Mouse (Mus musculus): ENCODE measurements at regions not wholly inside any gene's neighbourhood (a gene's known extent, or its start where the extent isn't known, plus 50 kb on each side); places are given as distances from the start of the nearest gene placed in this dataset.

DNA sequence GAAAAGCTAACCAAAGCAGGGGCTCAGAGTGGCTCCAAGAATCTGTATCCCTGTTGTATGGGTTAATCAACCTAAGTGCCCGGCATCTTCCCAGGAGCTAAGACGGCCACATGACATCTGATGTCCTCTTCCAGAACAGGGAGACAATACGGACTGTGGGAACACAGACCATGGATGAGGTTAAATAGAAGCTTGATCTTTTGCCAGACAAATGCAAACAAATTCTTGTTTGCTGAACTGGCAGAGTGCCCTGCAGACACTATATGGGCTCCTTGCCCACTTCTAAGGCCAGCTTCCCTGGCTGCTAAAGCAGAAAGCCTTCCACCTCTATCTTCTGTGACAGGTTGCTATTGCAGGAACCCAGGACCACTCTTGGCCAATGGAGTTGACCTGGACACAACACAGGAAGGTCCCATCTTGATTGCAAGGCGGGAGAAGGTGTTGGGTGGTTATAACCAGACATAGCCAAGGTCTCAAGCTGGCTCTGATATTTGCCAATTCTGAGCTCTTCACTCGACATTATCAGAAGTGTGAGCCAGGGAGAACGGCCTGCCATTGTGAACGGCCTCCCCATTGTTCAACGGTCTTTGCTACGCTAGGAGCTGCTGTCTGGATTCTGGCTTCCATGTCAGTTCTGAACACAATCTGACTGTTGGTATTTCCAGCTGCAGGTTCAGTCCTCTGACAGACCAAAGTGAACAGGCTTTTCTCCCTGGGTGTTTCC, 237.5 kb upstream of the 3110018I06Rik start:
- Histone ChIP-seq H3K9ac (replicated peaks; ENCODE audit: low read depth, low read length) (no peak overlapping the region), H3K27me3 (ENCODE audit: control insufficient read depth, insufficient read depth, low read length) (no peaks in the 10 kb centered on the region), H3K4me1 (ENCODE audit: control insufficient read depth, insufficient read depth, low read length) (no peaks in the 10 kb centered on the region), H3K9me3 (ENCODE audit: control insufficient read depth, low read length) (no peaks in the 10 kb centered on the region), H3K36me3 (ENCODE audit: control insufficient read depth, insufficient read depth, low read length) (no peaks in the 10 kb centered on the region), H3K4me3 (ENCODE audit: low read depth, low read length) (no peak overlapping the region), H3K27ac (ENCODE audit: low read depth, low read length) (no peak overlapping the region), H3K4me2 (ENCODE audit: low read depth, low read length) (no peak overlapping the region)
- WGBS, result 66% methylated on average over 9 of the region's 9 CpGs
- ATAC-seq (ENCODE audit: low read depth), result no peak

DNA sequence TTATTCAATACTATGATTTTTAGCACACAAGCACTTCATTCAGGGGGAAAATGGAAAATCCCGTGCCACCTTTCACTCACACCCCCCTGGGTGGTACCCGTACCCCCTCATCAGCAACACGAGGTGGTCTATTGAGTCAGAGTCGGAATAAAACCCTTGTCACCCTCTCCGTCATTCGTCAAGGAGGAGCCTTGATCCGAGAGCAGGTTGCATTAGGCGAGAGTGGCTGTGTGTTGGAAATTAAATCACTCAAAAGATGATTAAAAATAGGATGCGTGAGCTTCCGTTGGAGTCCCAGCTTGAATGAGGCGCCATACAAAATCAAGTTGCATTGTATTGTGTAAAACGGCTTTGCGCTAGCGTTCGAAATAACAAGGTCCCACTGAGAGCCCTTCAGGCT, 236.5 kb upstream of the 3110018I06Rik start:
- H3K4me1 ChIP-seq (ENCODE audit: control insufficient read depth, insufficient read depth, low read length), result no peaks in the 10 kb centered on the region
- no peaks in the 10 kb centered on the region for H3K36me3 ChIP-seq (ENCODE audit: control insufficient read depth, insufficient read depth, low read length)
- no peaks in the 10 kb centered on the region for H3K27me3 ChIP-seq (ENCODE audit: control insufficient read depth, insufficient read depth, low read length)
- ATAC-seq (ENCODE audit: low read depth), result no peak
- no peaks in the 10 kb centered on the region for H3K9me3 ChIP-seq (ENCODE audit: control insufficient read depth, low read length)
- no peak overlapping the region for H3K9ac ChIP-seq (replicated peaks; ENCODE audit: low read depth, low read length)
- no peak overlapping the region for H3K27ac ChIP-seq (ENCODE audit: low read depth, low read length)
- H3K4me2 ChIP-seq (ENCODE audit: low read depth, low read length), result no peak overlapping the region
- H3K4me3 ChIP-seq (ENCODE audit: low read depth, low read length), result no peak overlapping the region
- WGBS, result 65% methylated on average over 15 of the region's 15 CpGs

DNA sequence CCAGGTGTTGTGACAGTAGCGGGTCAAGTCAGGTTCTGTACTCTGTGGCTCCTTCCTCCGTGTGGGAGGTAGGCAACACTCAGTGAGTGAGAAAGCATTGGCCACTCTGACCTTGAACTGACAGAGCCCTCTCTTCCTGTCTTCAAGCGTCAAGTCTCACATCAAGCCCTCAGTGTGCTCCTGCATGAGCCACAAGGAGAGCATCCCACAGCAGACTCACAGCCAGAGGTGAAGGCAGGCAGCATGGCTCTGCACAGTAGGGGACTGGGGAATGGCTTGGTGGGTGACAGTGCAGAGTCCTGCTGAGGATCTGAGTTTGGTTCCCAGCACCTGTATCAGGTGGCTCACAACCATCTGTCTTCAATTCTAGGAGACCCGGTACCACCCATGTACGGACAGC, 226.4 kb upstream of the 3110018I06Rik start:
- Histone ChIP-seq H3K27ac (ENCODE audit: low read depth, low read length) (no peak overlapping the region), H3K4me1 (ENCODE audit: control insufficient read depth, insufficient read depth, low read length) (no peaks in the 10 kb centered on the region), H3K9ac (replicated peaks; ENCODE audit: low read depth, low read length) (no peak overlapping the region), H3K36me3 (ENCODE audit: control insufficient read depth, insufficient read depth, low read length) (no peaks in the 10 kb centered on the region), H3K9me3 (ENCODE audit: control insufficient read depth, low read length) (no peaks in the 10 kb centered on the region), H3K27me3 (ENCODE audit: control insufficient read depth, insufficient read depth, low read length) (no peaks in the 10 kb centered on the region), H3K4me3 (ENCODE audit: low read depth, low read length) (no peak overlapping the region), H3K4me2 (ENCODE audit: low read depth, low read length) (no peak overlapping the region)
- no peak for ATAC-seq (ENCODE audit: low read depth)
- 93% methylated on average over 5 of the region's 5 CpGs for WGBS

DNA sequence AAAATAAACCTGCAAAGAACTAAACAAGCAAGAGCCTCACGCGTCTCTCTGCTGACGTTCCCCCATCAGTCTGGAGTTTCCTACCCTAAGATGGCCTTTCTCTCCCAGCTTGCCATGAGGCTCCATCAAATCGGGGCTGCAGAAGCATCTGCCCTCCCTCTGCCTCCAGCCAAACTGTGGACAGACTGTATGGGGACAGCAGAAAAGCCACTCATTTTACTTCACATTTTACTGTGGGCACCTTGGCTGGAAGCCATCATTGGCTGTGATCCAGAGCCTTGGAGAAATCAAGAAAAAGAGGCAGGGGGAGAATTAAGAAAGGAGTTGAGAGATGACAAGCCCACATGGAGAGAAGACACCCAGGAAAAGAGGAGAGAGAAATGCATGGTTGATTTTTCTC, 225.9 kb upstream of the 3110018I06Rik start:
- Histone ChIP-seq H3K27ac (ENCODE audit: low read depth, low read length) (no peak overlapping the region), H3K4me3 (ENCODE audit: low read depth, low read length) (no peak overlapping the region), H3K4me1 (ENCODE audit: control insufficient read depth, insufficient read depth, low read length) (no peaks in the 10 kb centered on the region), H3K4me2 (ENCODE audit: low read depth, low read length) (no peak overlapping the region), H3K9me3 (ENCODE audit: control insufficient read depth, low read length) (no peaks in the 10 kb centered on the region), H3K27me3 (ENCODE audit: control insufficient read depth, insufficient read depth, low read length) (no peaks in the 10 kb centered on the region), H3K36me3 (ENCODE audit: control insufficient read depth, insufficient read depth, low read length) (no peaks in the 10 kb centered on the region), H3K9ac (replicated peaks; ENCODE audit: low read depth, low read length) (no peak overlapping the region)
- ATAC-seq (ENCODE audit: low read depth), result no peak
- 70% methylated on average over 4 of the region's 4 CpGs for WGBS

DNA sequence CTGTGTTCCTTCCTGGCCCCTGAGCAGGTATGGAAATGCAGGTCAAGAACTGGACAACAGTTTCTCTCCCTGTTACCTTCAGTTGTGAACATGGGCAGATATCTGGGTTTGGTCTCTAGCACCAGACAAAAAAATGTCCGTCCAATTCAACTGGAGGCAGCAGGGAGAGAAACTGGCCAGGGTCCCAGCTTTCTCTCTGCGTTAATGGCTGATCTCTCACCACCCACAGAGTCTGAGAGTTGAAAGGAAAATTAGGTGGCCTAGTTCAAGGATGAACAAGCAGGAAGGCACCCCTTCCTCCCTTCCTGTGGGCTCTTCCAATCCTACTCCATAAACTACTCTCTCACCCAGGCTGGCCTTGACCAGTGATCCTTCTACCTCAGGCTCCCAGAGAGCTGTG, 221.7 kb upstream of the 3110018I06Rik start:
- no peak overlapping the region for H3K27ac ChIP-seq (ENCODE audit: low read depth, low read length)
- H3K4me3 ChIP-seq (ENCODE audit: low read depth, low read length), result no peak overlapping the region
- H3K9ac ChIP-seq (replicated peaks; ENCODE audit: low read depth, low read length), result no peak overlapping the region
- 56% methylated on average over 2 of the region's 2 CpGs for WGBS
- no peaks in the 10 kb centered on the region for H3K36me3 ChIP-seq (ENCODE audit: control insufficient read depth, insufficient read depth, low read length)
- no peak for ATAC-seq (ENCODE audit: low read depth)
- H3K27me3 ChIP-seq (ENCODE audit: control insufficient read depth, insufficient read depth, low read length), result no peaks in the 10 kb centered on the region
- H3K9me3 ChIP-seq (ENCODE audit: control insufficient read depth, low read length), result no peaks in the 10 kb centered on the region
- H3K4me1 ChIP-seq (ENCODE audit: control insufficient read depth, insufficient read depth, low read length), result no peaks in the 10 kb centered on the region
- H3K4me2 ChIP-seq (ENCODE audit: low read depth, low read length), result no peak overlapping the region

DNA sequence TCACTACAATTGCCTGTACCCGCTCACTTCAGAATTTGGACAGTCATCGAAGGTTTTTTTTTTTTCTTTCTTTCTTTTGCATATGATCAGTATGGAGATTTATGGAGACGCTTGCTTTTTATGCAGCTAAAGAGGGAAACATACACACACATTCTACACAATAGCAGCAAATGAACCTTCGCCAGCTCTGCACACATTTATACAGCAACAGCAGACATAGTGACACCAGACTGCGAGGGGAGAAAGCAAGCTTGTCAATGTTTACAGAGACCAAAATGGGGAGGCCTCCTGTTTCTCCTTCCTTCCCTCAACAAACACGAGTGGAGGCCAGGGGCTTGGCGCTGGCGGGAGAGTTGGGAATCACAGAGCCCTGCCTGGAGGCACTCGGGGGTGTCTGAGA, 202.8 kb upstream of the 3110018I06Rik start:
- Histone ChIP-seq H3K9me3 (ENCODE audit: control insufficient read depth, low read length) (no peaks in the 10 kb centered on the region), H3K4me2 (ENCODE audit: low read depth, low read length) (no peak overlapping the region), H3K4me1 (ENCODE audit: control insufficient read depth, insufficient read depth, low read length) (no peaks in the 10 kb centered on the region), H3K9ac (replicated peaks; ENCODE audit: low read depth, low read length) (no peak overlapping the region), H3K36me3 (ENCODE audit: control insufficient read depth, insufficient read depth, low read length) (no peaks in the 10 kb centered on the region), H3K4me3 (ENCODE audit: low read depth, low read length) (no peak overlapping the region), H3K27ac (ENCODE audit: low read depth, low read length) (no peak overlapping the region), H3K27me3 (ENCODE audit: control insufficient read depth, insufficient read depth, low read length) (no peaks in the 10 kb centered on the region)
- 69% methylated on average over 9 of the region's 9 CpGs for WGBS
- no peak for ATAC-seq (ENCODE audit: low read depth)

DNA sequence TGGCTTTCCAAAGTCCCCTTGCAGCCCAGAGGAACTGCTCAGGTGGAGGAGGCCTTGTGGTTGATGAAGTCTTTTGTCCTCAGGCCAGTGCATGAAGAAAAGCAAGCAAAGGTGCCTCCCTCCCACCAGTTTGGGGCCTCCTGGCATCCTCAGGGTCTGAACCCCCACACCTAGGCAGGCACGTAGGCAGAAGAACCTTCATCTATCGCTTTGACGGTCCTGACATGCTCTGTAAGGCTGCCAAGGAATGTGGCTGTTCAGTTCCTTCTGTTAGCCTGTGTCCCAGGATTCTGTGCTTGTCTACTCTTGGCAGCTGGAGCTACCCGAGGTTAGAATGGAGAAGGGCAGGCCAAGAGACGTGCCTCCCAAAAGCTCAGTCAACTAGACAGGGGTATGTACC, 197.1 kb upstream of the 3110018I06Rik start:
- Histone ChIP-seq H3K27me3 (ENCODE audit: control insufficient read depth, insufficient read depth, low read length) (no peaks in the 10 kb centered on the region), H3K4me2 (ENCODE audit: low read depth, low read length) (no peak overlapping the region), H3K4me3 (ENCODE audit: low read depth, low read length) (no peak overlapping the region), H3K9me3 (ENCODE audit: control insufficient read depth, low read length) (no peaks in the 10 kb centered on the region), H3K4me1 (ENCODE audit: control insufficient read depth, insufficient read depth, low read length) (no peaks in the 10 kb centered on the region), H3K9ac (replicated peaks; ENCODE audit: low read depth, low read length) (no peak overlapping the region), H3K36me3 (ENCODE audit: control insufficient read depth, insufficient read depth, low read length) (no peaks in the 10 kb centered on the region), H3K27ac (ENCODE audit: low read depth, low read length) (no peak overlapping the region)
- WGBS, result 90% methylated on average over 5 of the region's 5 CpGs
- no peak for ATAC-seq (ENCODE audit: low read depth)

DNA sequence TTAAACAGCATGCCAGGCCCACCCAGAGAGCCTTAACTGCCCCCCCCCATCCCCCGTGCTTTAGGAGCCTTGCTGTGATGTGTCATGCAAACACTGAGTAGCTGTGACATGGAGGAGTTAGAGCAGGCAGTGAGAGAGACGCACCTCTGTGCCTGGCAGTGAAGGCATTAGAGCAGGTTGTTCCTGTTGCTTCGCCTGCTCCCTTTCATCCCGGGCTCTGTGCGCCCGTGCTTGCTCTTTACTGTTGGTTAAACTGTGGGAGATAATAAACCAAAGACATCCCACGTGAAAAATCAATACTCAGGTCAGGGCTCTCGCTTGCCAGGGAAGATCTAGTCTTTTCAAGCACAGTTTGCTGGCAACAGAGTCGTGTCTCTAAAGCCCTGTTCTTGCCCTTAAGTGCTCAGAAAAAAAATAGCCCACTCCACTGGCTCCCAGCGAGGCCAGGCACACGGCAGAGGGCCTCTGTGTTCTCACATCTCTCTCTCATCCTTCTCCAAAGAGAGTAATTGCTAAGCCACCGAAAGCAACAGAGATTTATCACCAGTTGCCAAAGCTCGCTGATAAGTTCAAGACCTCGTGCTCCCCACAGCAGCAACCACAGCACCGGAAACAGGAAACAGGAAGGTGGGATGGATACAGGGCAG, 181.2 kb upstream of the 3110018I06Rik start:
- WGBS, result 26% methylated on average over 15 of the region's 15 CpGs

DNA sequence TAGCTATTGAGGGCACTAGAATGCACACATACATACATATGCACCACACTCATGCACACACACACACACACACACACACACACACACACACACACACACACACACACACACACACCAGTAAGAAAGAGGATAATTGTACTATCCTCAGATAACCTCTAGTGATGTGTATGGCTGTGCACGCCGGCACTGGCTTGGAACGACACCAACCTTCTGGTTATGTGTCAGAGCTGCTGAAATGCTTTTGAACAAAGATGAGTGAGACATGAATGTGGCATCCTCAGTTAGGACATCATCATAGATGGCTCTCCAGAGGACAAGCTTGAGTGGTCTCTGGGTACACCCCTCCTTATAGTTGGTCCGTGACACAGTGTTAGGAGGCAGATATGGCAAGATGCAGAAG, 173.0 kb upstream of the 3110018I06Rik start:
- Histone ChIP-seq H3K27me3 (ENCODE audit: control insufficient read depth, insufficient read depth, low read length) (no peaks in the 10 kb centered on the region), H3K4me2 (ENCODE audit: low read depth, low read length) (no peak overlapping the region), H3K4me3 (ENCODE audit: low read depth, low read length) (no peak overlapping the region), H3K9me3 (ENCODE audit: control insufficient read depth, low read length) (no peaks in the 10 kb centered on the region), H3K4me1 (ENCODE audit: control insufficient read depth, insufficient read depth, low read length) (no peaks in the 10 kb centered on the region), H3K9ac (replicated peaks; ENCODE audit: low read depth, low read length) (no peak overlapping the region), H3K27ac (ENCODE audit: low read depth, low read length) (no peak overlapping the region), H3K36me3 (ENCODE audit: control insufficient read depth, insufficient read depth, low read length) (no peaks in the 10 kb centered on the region)
- no peak for ATAC-seq (ENCODE audit: low read depth)
- 98% methylated on average over 4 of the region's 4 CpGs for WGBS

More for the DNA sequence above, 181.2 kb upstream of the 3110018I06Rik start:
- Histone ChIP-seq H3K36me3 (ENCODE audit: control insufficient read depth, insufficient read depth, low read length) (no peaks in the 10 kb centered on the region), H3K4me2 (ENCODE audit: low read depth, low read length) (no peak overlapping the region), H3K9me3 (ENCODE audit: control insufficient read depth, low read length) (no peaks in the 10 kb centered on the region), H3K27ac (ENCODE audit: low read depth, low read length) (no peak overlapping the region), H3K27me3 (ENCODE audit: control insufficient read depth, insufficient read depth, low read length) (no peaks in the 10 kb centered on the region), H3K4me1 (ENCODE audit: control insufficient read depth, insufficient read depth, low read length) (no peaks in the 10 kb centered on the region), H3K4me3 (ENCODE audit: low read depth, low read length) (no peak overlapping the region), H3K9ac (replicated peaks; ENCODE audit: low read depth, low read length) (no peak overlapping the region)
- ATAC-seq (ENCODE audit: low read depth), result no peak

All from neural tube, embryonic 14.5 days (tissue).